Mouse (Mus musculus) spleen, adult 2 months (tissue): ENCODE data around the gene Hic1.

Experiments
- CTCF ChIP-seq: fragments of 200-500 bp; IDR thresholded peaks from 2 replicates; pipeline ENCODE4 v1.5.1; 2011; ENCODE audit warnings: mild to moderate bottlenecking, inconsistent platforms; ENCODE audit not compliant: insufficient read depth, insufficient read length, insufficient replicate concordance; ENCODE audit errors: extremely low read depth
- POLR2A ChIP-seq: fragments of 200-500 bp; IDR thresholded peaks from 2 replicates; pipeline ENCODE4 v1.6.1; 2011; ENCODE audit warnings: low read depth, low read length, inconsistent platforms

DNA sequence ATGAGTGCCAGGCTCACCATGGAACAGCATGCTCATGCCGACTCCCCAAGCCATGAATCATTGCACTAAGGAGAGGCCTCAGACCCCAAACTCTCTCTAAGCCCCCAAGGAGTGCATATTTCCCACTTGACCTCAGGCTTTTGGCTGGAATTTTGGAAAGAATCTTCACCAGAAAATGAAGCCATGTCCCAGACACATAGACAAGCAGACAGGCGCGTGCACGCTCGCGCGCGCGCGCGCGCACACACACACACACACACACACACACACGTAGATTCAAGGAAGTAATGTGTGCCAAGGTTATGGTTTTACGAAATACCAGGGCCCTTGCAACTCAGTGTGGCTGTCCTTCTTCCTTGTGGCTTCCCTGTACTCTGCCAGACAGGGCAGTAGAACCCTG lies 10.9 kb downstream of the Hic1 start:
- TF ChIP-seq POLR2A (no peak), CTCF (no peak)
